Mouse (Mus musculus) spleen, adult 12 weeks (tissue): ENCODE results near the gene Pla2g2d.
"Not testable (repeated sequence)": the region's sequence is repeated elsewhere in the genome, so short reads cannot be mapped to it uniquely, and the experiment has no call there.

ENCODE experiments used
- DNase-seq: peaks from one replicate; pipeline ENCODE4 v3.0.0; 2022; ENCODE audit warnings: low spot score

Pla2g2d gene

GRCm38 (mm10) chr4:138782098-138782497, 6.6 kb downstream of the Pla2g2d start:
- DNase-seq: no peak

DNA sequence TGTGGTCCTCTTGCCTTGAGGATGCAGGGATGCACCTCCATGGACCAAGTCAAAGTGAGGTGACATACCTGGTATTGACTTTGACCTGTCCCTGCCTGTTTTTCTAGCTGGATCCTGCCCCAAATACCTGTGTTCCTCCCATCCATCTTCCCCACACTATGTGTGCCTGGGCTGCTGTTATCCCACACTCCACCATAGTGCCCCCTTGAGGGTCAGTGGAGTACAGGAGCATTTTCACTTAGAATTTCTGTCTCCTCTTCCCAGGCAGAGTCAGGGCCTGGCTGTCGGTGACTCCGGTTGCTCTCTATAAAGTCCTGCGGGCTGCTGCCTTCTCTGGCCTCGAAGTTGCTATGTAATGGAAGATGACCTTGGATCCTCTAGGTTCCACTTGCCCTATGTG, 10.2 kb downstream of the Pla2g2d start:
- no peak for DNase-seq

DNA sequence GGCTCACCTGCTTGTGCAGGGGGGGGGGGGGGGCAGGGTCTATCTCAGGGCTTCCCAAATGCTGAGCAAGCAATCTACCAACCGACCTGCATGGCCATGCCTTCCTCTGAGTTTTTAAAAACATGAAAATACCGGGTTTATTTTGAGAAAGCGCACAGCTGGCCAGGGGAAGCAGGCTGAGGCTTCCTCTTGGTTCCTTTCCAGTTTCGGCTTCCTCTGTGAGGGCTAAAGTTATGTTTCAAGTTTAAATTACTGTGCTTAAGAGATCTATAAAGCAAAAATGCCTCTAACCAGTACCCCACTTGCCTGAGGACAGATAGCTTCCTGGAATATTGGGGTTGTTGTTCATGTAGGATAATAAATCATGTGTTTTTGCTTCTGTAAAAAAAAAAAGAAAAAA, 10.6 kb downstream of the Pla2g2d start:
- no peak for DNase-seq

DNA sequence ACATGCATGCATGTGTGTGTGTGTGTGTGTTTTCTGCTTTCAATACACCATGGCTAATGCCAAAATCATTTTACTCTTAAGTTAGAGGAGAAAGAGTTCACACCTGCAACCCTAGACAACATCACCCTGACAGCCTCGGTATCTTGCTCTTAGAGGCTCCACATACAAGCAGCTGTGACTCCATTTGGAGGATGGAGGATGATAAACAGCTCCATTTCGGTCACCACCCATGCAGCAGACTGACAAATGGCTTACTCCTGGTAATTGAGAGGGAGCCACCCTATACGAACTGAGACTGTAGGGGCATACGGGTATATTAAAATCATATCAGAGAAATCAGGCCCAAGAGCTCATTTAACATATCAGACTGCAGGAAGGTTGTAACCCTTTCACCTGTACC, 12.8 kb downstream of the Pla2g2d start:
- no peak for DNase-seq

GRCm38 (mm10) chr4:138791452-138791851, 15.9 kb downstream of the Pla2g2d start:
- no peak for DNase-seq

GRCm38 (mm10) chr4:138792599-138792998, 17.1 kb downstream of the Pla2g2d start:
- no peak for DNase-seq

DNA sequence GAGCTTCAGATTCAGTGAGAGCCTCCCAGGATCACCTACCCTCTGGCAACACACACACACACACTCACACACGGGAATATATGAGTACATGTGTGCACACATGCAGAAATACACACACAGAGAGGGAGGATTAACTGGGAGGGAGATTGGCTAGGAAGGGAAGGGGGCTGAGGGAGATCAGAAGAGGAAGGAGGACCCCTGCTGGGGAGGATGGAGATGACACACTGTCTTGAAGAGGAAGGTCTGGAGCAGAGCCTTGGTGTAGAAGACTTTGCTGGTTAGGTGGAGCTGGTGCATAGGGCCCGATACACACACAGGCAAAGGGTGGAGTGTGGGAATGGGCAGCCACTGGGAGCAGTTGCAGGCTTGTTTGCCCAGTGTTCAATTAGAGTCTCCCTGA, 17.7 kb downstream of the Pla2g2d start:
- no peak for DNase-seq

- DNase-seq: no peak
Measured at GRCm38 (mm10) chr4:138794344-138794743, 18.8 kb downstream of the Pla2g2d start.

- no peak for DNase-seq
Measured at GRCm38 (mm10) chr4:138796513-138797216, 21.1 kb downstream of the Pla2g2d start.

- no peak for DNase-seq
Measured at GRCm38 (mm10) chr4:138797217-138797570, 21.7 kb downstream of the Pla2g2d start.

DNA sequence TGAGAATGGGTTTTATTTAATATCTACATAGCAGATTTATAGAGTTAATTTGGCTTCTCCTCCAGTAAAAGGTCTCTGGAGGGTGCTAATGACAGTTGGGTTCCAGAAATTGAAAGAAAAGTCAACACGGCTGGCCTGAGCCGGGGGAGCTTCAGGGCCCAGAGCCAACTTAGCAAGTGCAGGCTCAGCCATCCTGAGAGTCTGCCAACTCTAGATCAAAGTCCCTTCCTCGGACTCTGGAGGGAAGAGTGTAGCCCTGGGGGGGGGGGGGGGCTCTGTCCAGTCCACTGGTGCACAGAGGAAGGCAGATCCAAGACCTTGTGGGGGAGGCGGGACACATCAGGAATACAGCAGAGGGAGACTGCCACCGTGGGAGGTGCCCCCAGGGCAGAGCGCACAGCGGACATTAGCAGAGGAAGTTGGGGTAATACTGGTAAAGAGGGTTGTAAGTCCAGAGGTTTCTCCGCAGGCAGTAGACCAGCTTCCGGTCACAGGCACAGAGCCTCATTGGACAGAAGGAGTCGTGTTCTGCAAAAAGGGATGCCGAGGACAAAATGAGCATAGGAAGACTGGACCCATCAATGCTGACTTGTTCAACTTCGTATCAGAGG, 24.7 kb downstream of the Pla2g2d start:
- no peak for DNase-seq

DNA sequence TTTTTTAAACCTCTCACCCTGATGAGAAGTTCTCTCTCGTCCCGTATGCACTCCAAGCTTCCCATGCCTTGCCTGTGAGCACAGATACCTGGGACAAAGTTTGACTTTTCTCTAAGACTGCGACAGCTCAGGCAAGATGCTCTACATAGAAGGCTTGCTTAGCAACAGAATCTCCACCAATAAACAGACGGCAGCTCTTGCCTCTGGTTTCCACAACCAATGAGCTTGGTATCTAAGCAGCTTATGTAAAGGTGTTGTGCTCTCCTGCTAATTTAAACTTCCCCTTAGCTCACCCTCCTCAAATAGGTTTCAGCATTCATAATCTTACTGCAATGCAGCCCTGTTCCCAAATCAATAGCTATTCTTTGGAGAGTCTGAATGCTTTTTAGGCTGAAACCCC, 26.1 kb downstream of the Pla2g2d start:
- DNase-seq: no peak

- no peak for DNase-seq
Measured at GRCm38 (mm10) chr4:138802917-138803316, 27.4 kb downstream of the Pla2g2d start.

DNA sequence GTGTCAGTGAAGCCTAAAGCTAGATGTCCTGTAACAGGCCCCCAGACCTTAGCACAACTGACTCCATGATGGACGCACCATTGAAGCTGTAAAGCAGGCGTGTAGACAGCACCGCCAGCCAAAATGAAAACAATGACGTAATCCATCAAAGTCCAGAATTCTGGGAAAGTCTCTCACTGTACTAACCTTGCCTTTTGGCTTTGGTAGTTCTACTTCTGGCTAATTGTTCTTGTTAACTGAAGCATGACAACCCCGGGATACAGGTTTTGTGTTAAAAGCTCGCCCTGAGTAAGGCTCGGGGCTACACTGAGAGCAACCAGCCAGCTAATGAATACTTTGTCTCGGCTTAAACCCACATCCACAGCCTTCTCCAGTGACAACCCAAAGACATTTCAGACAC, 29.7 kb downstream of the Pla2g2d start:
- no peak for DNase-seq

DNA sequence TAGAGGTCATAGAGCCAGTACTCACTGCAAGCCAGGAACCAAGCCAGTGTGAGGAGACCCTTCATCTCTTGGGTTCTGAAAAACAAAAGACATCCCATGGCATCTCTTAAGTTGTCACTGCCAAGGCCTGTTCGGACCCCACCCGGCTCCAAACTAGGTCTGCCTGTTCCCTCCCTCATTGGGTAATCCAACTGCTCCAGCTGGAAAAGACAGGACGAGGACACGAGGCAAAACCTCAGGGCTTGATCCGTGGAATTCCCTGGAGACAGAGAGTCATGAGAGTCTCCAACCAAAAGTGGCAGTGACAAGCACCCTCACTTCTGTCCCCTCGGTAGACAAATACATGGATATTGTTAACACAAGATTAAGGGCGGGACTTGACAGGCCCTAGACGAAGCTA, 30.6 kb downstream of the Pla2g2d start:
- no peak for DNase-seq

GRCm38 (mm10) chr4:138806920-138807541, 31.5 kb downstream of the Pla2g2d start:
- no peak for DNase-seq

- DNase-seq: no peak
Measured at GRCm38 (mm10) chr4:138816166-138816565, 40.6 kb downstream of the Pla2g2d start.

- DNase-seq: no peak
Measured at GRCm38 (mm10) chr4:138817736-138818135, 42.2 kb downstream of the Pla2g2d start.

- no peak for DNase-seq
Measured at GRCm38 (mm10) chr4:138819101-138819500, 43.6 kb downstream of the Pla2g2d start.

- no peak for DNase-seq
Measured at GRCm38 (mm10) chr4:138821036-138821435, 45.5 kb downstream of the Pla2g2d start.

GRCm38 (mm10) chr4:138824161-138824560, 48.6 kb downstream of the Pla2g2d start:
- not testable (repeated sequence) for DNase-seq

GRCm38 (mm10) chr4:138824660-138825059, 49.1 kb downstream of the Pla2g2d start:
- no peak for DNase-seq

DNA sequence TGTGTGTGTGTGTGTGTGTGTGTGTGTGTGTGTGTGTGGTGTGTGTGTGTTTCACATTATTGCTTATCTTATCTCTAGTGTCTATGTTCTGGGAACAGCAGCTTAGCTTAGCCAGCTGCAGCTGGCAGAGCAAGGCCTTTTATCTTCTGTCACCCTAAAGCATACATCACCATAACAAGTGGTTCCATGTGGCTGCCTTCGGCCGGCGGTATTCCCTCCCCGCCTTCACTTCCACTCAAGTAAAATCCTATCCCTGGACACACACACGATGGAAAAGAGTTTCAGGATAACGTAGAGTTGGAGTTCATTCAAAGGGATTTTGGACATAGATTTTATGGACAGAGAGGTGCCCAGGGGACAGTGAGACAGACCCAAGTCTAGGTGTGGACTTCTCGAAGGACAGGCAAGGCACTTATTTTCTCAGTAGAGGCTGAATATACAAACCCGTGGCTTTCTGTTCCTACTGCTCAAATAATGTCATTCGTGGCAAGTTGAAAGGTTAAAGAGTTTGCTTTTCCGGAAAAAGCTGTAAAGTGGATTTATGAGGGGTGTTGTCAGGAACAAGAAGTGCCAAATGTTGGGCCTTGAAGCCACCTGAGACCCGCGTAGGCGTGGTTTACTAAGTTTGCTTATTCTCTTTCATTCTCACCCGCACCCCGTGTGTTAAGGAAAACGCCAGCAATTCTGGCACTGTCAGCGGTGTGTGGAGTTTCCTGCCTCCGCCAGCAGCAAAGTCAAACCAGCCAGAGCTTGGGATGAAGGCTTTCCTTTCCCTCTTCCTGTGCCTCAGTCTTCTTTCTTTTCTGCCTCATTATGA, 50.4 kb downstream of the Pla2g2d start:
- no peak for DNase-seq
